Mouse (Mus musculus) bone marrow, adult 2 months (tissue): ENCODE data around the gene Cenpn.

ENCODE experiments used
- CTCF ChIP-seq: fragments of 200-500 bp; IDR thresholded peaks from 2 replicates; pipeline ENCODE4 v1.5.1; 2011; ENCODE audit warnings: low read length, control low read depth; ENCODE audit not compliant: control insufficient read depth, insufficient read depth
- POLR2A ChIP-seq: fragments of 200-500 bp; IDR thresholded peaks from 2 replicates; pipeline ENCODE4 v1.6.1; 2011; ENCODE audit warnings: low read depth, mild to moderate bottlenecking, control low read depth, low read length, borderline replicate concordance; ENCODE audit not compliant: control insufficient read depth

- no peak for TF ChIP-seq CTCF
- no peak for TF ChIP-seq POLR2A
These were observed 54.1 kb downstream of the Cenpn start for GRCm38 (mm10) chr8:116975606-116976005.
